Mouse (Mus musculus): ENCODE data around the gene Phf23.

DNA sequence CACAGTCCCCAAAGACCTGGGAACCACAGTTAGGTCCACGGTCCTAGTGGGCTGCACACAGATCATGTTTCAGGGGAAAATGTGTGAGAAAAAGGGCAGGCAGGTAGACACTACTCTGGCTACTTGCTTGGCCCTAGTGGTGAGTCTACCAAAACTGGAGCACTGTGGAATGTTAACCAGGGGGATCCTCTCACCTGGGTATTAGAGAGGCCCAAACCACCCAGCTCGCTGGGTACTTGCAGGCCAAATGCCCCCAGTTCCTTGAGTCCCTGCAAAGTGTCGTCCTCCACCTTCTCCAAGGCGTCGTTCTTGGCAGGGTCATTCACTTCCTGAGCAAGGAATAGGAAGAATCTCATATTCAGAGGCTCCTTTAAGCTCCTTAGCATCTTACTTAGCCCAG, 18.5 kb downstream of the Phf23 start:
- TF ChIP-seq CTCF (conservative IDR thresholded peaks at IDR 0.05; ENCODE audit: low read length) (no peak), POU5F1 (IDR thresholded peaks at IDR 0.05; ENCODE audit: borderline replicate concordance, low read length) (no peak)

Measured in E14TG2a.4 (cell line).